Mouse (Mus musculus) olfactory bulb, adult 2 months (tissue): ENCODE measurements at regions not wholly inside any gene's neighbourhood (a gene's known extent, or its start where the extent isn't known, plus 50 kb on each side); places are given as distances from the start of the nearest gene placed in this dataset.

Experiments used
- CTCF ChIP-seq: fragments of 200-500 bp; IDR thresholded peaks from 2 replicates; pipeline ENCODE4 v1.5.1; 2012; ENCODE audit warnings: low read depth, mild to moderate bottlenecking, low read length, moderate library complexity; ENCODE audit not compliant: insufficient read depth
- POLR2A ChIP-seq: fragments of 200-500 bp; IDR thresholded peaks from 2 replicates; pipeline ENCODE4 v1.6.1; 2012; ENCODE audit warnings: mild to moderate bottlenecking, low read depth, low read length, moderate library complexity; ENCODE audit not compliant: insufficient read depth

DNA sequence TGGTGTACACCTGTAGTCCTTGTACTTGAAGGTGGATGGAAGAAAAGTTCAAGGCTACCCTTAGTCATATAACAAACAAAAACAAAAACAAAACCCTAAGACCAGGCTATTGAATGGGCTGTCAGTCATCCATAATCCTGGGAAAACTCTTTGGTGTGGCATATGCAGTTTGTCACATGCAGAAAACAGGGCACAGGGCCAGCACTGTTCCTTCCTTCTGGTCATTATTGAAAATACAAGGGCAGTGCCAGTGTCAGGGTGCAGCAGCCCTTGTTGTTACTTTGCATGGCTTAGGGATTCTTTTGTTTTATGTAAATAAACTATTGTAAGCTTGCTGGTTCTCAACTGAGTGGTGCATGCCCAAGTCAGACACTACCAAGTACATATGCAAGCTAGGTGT, 623.1 kb upstream of the Chrm3 start:
- TF ChIP-seq POLR2A (no peak), CTCF (no peak)
